Mouse (Mus musculus) c-Kit-positive CD71-negative TER-119-negative erythroid progenitor cells, embryonic 14.5 days (primary cell): ENCODE measurements around the gene Gm2431.
A peak's percentile ranks its signal among the peaks of the same experiment; 100 is the strongest.
"Not testable (repeated sequence)": the region's sequence is repeated elsewhere in the genome, so short reads cannot be mapped to it uniquely, and the experiment has no call there.

Experiments
- DNase-seq: peaks from one replicate; pipeline ENCODE4 v3.0.0-alpha.2; 2013; ENCODE audit warnings: low read depth

The Gm2431 gene

DNA sequence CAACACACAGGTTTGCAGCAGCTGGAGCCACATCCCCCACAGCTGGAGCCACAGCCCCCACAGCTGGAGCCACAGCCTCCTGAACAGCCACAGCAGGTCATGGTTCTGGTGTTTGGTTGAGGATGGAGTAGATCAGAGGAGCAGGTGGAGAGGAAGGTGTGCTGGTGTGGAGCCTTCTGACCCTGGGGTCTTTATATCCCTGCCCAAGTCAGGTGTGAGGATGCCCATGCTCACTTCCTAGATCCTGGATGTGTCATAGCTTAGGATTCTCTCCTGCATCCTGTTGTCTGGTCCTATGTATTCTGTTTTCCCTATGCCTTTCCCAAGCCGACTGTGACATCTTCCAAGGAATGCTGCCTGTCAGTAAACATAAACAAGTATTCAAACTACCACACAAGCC, at the start of gene Gm2431:
Gene Gm2431, minus strand, starts transcription at position 101 of the 400 bp plus-strand sequence.
- not testable (repeated sequence) for DNase-seq

DNA sequence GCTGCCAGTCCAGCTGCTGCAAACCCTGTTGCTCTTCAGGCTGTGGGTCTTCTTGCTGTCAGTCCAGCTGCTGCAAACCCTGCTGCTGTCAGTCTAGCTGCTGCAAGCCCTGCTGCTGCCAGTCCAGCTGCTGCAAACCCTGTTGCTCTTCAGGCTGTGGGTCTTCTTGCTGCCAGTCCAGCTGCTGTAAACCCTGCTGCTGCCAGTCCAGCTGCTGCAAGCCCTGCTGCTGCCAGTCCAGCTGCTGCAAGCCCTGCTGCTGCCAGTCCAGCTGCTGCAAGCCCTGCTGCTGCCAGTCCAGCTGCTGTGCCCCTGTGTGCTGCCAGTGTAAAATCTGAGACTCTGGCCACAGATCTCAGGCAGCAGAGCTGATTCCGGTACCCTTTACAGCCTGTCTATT, 45.8 kb upstream of the Gm2431 start:
- not testable (repeated sequence) for DNase-seq

DNA sequence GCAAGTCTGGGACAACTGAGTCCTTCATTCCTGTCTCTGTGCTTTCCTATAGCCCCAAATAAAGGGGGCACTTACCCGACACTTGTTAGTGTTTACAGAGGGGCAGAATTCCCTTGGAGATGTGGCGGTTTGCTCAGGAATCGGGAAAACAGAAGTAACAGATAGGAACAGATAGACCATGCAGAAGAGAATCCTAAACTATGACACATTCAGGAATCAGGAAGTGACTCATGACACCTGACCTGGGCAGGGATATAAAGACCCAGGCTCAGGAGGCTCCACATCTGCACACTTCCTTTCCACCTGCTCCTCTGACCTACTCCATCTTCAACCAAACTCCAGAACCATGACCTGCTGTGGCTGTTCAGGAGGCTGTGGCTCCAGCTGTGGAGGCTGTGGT, 45.1 kb upstream of the Gm2431 start, which contains the start of gene Krtap5-4:
Gene Krtap5-4, plus strand, starts transcription at position 301 of the 400 bp plus-strand sequence.
- DNase-seq, result no peak

DNA sequence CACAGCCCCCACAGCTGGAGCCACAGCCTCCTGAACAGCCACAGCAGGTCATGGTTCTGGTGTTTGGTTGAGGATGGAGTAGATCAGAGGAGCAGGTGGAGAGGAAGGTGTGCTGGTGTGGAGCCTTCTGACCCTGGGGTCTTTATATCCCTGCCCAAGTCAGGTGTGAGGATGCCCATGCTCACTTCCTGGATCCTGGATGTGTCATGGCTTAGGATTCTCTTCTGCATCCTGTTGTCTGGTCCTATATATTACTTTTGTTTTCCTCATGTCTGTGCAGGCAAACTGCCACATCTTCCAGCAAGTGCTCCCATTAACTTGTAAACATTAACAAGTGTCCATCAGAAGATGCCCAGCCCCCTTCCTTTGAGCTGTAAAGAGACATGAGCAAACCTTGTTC, 38.9 kb upstream of the Gm2431 start, which contains the start of gene Krtap5-1:
Gene Krtap5-1, minus strand, starts transcription at position 101 of the 400 bp plus-strand sequence.
- not testable (repeated sequence) for DNase-seq

DNA sequence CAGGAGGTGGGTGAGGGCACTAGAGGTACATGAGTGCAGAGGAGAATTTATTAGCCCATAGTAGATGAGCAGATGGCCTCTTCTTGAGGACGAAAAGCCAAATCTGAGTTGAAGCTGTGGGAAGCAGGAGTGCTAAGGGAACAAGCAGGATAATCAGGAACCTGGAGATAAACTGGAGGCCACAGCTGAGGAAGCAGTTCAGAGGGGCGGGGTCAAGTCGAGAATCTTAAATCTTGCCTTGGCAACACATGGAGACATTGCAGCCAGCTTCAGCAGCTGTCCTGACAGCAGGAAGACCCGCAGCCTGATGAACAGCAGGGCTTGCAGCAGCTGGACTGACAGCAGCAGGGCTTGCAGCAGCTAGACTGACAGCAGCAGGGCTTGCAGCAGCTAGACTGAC, 38.0 kb upstream of the Gm2431 start:
- DNase-seq, result not testable (repeated sequence)

DNA sequence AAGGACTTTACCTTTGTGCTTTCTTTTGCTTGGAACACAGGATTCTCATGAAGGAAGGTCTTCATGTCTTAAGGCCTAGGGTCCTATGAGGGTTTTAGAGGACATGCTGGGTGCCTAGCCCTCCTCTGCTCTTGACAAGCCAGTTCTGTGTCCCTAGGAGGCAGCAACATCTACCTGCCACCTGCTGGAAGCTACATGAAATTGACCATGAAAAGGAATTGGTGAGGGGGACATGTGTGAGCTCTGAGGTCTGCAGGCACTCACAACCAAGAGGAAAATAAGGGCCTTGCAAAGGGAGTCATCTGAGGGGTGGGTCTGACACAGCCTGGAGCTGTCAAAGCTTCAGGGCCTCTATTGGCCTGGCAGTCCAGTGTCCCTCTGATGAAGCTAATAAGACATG, 37.3 kb upstream of the Gm2431 start:
- DNase-seq, result no peak

DNA sequence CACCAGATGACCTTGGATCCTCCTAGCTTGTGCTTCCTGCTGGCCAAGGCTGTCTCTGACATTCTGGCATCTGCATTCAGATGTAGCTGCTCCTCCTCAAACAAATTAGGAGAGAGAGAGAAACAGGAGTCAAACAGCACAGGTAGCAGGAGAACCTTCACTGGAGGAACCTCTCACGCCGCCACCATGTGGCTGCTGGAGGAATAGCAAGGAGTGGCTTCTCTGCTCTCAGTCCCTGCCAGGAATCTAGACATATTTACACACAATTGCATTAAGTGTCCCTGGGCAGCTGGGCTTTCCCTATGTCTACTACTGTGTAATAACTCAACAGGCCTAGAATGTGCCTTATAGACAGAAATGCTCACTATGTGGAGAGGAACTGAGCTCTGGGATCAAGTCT, 35.7 kb upstream of the Gm2431 start:
- DNase-seq, result peak; percentile 22

DNA sequence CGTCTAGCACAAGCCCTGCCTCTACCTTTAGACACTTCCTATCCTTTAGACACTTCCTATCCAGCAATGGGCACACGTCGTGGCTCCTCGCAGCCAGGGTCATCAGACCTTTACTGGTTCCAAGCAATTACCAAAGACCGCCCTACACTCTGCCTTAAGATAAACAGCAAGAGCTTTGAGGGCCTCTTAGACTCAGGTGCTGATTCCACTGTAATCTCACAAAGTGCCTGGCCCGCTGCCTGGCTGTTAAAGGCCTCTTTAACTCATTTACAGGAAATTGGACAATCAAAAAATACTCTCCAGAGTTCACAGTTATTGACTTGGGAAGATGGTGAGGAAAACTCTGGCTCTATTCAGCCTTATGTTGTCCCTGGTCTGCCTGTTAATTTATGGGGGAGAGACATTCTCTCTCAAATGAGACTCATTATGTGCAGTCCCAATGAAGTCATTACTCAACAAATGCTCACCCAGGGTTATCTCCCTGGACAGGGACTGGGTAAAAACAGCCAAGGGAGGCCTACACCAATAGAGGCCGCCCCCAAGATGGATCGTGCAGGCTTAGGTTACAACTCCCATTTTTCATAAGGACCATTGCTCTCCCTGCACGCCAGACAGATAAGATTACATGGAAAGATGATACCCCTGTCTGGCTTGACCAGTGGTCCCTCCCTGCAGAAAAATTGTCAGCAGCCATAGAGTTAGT, 27.9 kb upstream of the Gm2431 start:
- not testable (repeated sequence) for DNase-seq

DNA sequence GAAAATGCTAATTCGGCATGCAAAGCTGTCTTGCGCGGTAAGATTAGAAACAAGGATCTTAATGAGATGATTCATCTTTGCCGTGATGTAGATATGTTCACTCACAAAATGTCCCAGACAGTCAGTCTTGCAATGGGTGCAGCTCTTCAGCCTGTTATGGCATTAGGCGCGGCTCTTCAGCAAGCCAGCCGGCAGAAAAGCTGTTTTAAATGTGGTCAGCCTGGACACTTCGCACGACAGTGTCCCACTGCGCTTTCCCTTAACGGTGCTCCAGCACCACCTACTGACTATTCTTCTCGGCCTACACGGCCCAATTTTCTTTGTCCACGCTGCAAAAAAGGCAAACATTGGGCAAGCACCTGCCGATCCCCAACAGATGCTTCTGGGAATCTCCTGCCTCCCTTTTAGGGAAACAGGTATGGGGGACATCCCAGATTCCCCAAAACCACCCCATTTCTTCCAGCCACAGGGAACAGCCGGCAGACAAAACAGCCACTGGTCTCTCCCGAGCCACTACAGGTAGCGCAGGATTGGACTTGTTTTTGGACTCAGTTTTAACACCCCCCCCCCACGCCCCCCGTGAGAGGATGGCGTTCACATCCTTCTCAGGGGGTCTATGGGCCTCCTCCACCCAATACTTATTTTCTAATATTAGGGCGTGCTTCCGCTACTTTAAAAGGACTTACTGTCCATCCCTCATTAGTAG, 27.1 kb upstream of the Gm2431 start:
- DNase-seq, result no peak

DNA sequence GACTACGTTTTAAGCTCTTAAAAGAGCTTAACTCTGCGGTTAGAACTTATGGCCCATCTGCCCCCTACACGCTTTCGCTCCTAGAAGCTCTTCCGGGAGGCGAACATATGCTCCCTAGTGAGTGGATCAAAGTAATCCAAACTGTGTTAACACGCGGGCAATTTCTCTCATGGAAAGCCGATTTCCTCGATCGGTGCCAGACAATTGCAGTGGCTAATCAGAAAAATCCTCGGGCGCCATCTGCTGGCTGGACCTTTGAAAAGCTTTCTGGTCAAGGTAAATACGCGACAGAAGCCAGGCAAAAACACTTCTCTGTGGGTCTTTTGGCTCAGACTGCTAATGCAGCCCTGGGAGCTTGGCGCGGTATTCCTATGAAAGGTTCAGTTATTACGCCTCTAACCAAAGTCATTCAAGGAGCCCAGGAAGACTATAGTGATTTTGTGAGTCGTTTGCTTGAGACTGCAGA, 26.5 kb upstream of the Gm2431 start:
- peak; percentile 96 for DNase-seq

DNA sequence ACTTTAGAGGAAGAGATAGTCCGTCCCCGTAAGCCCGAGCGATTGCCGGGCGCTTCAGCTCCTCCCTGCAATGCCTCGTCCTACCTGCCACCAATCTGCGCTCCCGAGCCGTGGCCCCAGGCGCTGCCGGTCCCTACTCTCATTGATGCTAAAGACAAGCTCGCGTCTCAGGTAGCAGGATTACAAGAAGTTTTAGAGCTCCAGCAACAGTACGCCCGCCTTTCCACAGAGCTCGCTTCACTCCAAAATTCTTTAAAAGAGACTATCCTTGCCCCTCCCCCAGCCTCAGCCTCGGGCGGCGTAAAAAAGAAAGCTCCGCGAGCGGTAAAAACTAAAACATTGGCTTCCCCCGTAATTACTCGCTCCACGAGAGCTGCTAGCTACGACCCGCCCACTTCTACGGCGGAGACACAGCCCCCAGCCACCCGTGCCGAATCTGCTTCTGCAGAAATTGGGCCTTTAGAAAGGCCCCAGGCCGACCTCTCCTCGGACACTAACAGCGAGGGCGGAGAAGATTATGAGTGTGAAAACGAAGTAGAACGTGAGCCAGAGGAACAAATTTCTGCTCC, 26.0 kb upstream of the Gm2431 start:
- peak; percentile 43 for DNase-seq

DNA sequence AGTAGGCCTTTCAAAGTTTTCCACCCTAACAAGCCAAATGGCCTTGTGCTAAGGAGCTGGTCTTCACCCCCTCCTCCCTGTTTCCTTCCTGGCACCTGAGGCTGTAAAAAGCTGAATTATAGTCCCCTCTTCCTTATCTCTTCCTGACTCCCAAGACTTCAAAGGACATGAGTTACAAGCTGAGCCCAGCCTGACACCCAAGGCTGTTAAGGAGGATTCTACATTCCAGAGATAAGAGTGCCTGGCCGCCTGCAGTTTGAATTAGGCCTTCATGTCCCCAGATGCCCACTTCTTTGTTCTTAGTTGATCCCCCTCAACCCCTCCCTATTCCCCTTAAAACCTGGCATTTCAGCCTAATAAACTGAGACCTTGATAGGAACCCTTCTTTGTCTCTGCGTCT, 24.7 kb upstream of the Gm2431 start:
- not testable (repeated sequence) for DNase-seq

DNA sequence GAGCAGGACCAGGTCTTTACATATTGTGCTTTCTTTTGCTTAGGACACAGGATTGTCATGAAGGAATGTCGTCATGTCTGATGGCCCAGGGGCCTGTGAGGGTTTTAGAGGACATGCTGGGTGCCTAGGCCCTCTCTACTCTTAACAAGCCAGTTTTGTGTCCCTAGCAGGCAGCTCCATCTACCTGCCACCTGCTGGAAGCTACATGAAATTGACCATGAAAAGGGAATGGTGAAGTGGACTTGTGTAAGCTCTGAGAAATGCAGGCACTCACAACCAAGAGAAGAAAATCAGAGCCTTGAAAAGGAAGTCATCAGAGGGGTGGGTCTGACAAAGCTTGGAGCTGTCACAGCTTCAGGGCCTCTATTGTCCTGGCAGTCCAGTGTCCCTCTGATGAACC, 21.1 kb upstream of the Gm2431 start:
- not testable (repeated sequence) for DNase-seq

DNA sequence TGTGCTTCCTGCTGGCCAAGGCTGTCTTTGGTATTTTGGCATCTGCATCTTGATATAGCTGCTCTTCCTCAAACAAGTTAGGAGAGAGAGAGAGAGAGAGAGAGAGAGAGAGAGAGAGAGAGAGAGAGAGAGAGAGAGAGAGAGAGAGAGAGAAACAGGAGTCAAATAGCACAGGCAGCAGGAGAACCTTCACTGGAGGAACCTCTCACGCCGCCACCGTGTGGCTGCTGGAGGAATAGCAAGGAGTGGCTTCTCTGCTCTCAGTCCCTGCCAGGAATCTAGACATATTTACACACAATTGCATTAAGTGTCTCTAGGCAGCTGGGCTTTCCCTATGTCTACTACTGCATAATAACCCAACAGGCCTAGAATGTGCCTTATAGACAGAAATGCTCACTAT, 20.0 kb upstream of the Gm2431 start:
- DNase-seq, result peak; percentile 33

DNA sequence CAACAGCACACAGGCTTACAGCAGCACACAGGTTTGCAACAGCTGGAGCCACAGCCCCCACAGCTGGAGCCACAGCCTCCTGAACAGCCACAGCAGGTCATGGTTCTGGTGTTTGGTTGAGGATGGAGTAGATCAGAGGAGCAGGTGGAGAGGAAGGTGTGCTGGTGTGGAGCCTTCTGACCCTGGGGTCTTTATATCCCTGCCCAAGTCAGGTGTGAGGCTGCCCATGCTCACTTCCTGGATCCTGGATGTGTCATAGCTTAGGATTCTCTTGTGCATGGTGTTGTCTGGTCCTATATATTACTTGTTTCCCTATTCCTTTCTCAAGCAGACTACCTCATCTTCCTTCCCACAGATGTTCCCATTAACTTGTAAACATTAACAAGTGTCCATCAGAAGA, 16.1 kb upstream of the Gm2431 start, which contains the start of gene Gm4559:
Gene Gm4559, minus strand, starts transcription at position 101 of the 400 bp plus-strand sequence.
- not testable (repeated sequence) for DNase-seq

DNA sequence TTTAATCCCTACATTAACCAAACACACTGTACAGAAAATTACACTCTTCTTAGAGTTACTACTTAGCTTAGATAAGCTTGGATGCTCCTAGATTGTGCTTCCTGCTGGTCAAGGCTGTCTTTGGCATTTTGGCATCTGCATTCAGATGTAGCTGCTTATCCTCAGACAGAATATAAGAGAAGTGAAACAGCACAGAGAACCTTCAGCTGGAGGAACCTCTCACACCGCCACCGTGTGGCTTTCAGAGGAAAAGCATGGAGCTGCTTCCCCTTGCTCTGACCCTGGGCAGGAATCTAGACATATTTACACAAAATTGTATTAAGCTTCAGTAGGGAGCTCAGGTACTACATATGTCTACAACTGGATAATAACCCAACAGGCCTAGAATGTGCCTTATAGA, 2.6 kb downstream of the Gm2431 start:
- peak; percentile 8 for DNase-seq

DNA sequence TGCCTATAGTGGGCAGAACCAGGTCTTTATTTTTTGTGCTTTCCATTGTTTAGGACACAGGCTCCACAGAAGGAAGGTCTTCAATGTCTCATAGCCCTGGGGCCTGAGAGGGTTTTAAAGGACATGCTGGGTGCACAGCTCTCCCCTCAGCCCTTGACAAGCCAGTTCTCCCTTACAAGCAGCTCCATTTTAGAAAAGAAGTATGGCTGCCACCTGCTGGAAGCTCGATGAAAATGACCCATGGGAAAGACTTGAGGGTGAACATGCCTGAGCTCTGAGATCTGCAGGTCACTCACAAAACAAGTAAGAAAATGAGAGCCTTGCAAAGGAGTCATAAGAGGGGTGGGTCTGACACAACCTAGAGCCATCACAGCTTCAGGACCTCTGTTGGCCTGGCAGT, 8.3 kb downstream of the Gm2431 start:
- peak; percentile 4 for DNase-seq

DNA sequence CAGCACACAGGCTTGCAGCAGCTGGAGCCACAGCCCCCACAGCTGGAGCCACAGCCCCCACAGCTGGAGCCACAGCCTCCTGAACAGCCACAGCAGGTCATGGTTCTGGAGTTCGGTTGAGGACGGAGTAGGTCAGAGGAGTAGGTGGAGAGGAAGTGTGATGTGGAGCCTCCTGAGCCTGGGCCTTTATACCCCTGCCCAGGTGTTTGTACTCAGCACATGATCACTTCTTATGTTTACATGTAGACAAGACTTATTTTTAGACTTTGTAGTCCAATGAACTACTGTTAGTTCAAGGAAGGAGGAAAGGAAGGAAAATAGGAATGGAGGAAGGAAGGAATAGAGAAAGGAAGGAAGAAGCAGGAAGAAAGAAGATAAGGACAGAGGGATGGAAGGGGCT, 17.2 kb downstream of the Gm2431 start, which contains the start of gene Gm40460:
Gene Gm40460, minus strand, starts transcription at position 101 of the 400 bp plus-strand sequence.
- no peak for DNase-seq

DNA sequence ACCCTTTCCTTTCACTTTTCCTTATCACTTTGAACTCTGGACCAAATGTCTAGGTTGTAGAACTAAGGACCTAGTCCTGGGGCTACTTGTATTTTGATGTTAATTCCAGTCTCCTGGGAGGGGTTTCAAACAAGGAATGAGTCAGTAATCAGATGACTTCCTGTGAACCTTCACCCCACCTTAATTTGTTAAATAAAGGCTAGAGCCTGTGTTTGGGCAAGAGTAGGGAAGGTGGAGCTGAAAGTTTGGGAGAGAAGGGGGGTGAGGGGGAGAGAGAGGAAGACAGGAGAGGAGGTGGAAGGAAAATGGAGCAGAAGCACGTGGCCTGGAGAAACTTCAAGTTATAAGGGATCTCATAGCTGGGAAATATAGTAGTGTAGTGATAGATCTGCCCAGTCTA, 26.6 kb downstream of the Gm2431 start:
- no peak for DNase-seq

DNA sequence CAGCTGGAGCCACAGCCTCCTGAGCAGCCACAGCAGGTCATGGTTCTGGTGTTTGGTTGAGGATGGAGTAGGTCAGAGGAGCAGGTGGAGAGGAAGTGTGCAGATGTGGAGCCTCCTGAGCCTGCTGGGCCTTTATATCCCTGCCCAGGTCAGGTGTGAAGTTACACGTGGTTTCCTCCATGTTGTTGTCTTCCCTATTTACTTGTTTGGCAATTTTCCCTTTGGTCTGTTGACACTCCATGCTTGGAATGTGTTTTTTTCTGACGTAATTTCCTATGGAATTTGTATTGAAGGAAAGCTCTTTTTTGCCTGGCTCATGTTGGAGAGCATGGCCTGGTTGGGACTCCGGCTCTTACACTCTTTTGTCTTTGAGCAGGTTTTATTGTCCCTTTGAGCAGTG, 28.3 kb downstream of the Gm2431 start, which contains the start of gene Krtap5-5:
Gene Krtap5-5, minus strand, starts transcription at position 101 of the 400 bp plus-strand sequence.
- not testable (repeated sequence) for DNase-seq

DNA sequence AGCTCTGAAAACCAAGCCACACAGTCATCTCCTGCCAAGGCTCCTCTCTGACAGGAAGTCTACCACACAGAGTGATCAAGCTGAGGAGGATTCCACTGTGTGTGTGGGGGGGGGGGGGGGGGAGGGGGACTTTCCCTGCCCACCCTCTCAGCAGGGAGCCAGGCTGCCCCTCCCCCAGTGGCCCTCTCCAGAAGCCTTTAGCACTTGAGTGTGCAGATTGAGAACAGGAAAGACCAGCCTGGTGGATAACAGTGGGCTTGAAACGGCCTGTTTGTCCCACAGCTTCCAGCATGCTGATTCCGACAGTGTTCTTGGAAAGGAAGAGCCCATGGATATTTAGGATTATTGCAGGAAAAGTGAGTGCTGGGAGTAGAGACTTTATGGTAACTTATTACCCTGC, 33.6 kb downstream of the Gm2431 start:
- no peak for DNase-seq

DNA sequence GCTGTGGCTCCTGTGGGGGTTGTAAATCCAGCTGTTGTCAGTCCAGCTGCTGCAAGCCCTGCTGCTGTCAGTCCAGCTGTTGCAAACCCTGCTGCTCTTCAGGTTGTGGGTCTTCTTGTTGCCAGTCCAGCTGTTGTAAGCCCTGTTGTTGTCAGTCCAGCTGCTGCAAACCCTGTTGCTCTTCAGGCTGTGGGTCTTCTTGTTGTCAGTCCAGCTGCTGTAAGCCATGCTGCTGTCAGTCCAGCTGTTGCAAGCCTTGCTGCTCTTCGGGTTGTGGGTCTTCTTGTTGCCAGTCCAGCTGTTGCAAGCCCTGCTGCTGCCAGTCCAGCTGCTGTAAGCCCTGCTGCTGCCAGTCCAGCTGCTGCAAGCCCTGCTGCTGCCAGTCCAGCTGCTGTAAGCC, 46.0 kb downstream of the Gm2431 start:
- not testable (repeated sequence) for DNase-seq

DNA sequence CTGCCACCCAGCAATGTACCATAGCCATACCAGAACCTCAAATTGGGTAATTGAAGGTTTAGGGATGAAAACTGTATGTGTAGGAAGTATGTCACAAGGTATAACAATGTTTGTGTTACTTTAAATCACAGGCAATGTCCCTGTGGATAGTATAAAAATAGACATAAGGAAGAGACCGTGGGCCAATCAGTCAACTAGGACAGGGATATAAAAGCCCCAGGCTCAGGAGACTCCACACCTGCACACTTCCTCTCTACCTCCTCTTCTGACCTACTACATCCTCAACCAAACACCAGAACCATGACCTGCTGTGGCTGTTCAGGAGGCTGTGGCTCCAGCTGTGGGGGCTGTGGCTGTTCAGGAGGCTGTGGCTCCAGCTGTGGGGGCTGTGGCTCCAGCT, 46.6 kb downstream of the Gm2431 start, which contains the start of gene Gm7579:
Gene Gm7579, plus strand, starts transcription at position 301 of the 400 bp plus-strand sequence.
- no peak for DNase-seq
